Mouse (Mus musculus): Measurements from ENCODE around the gene Thbs3.

DNA sequence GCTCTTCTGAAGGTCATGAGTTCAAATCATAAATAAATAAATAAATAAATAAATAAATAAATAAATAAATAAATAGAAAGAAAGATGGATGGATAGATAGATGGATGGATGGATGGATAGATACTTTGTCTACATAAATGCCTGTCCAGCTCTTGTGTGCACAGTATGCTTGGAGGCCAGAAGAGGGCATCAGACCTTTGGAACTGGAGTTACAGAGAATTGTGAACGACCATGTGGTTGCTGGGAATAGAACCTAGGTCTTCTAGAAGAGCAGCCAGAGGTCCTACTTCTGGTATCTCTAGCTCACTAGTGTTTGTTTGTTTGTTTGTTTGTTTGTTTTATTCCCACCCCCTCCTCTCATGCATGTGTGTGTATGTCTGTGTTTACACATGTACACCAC, 21.6 kb upstream of the Thbs3 start:
- TF ChIP-seq CTCF (IDR thresholded peaks at IDR 0.05) (peak; percentile 44), EP300 (IDR thresholded peaks at IDR 0.05) (no peak)
